Mouse (Mus musculus): ENCODE data around the gene Plcb4.

The Plcb4 gene

DNA sequence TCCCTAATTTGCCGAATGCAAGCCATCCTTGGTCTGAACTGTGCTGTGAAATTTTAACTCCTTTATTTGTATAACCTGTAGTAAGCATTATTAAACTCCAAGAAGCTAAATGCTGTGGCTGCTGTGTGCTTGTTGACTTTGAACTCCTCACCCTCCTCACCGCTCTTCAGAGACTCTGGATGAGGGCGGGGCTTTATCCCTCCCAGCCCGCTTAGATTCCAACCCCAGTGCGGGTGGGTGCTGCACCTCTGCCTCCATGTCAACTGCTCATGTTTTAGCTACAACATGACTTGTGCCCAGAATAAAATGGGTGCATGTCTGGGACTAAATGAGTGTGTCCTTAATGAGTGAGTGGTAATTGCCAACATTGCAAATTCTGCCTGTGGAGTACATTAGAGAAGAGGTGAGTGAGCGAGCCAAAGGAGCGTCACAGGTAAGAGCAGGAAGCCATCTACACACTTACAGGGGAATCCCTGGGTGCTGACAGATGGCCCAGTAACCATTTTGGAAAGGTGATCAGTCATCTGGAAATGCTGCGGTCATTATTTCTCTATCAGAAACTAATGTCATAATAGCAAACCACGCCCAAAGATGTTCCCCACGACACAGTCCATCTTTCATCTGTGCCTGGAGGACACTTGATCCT is 13.8 kb downstream of the Plcb4 start:
- intact Hi-C loops (cut with DNase I), result no loop called here

GRCm38 (mm10) chr2:135673649-135674048 is 14.8 kb downstream of the Plcb4 start:
- intact Hi-C loops (cut with DNase I), result no loop called here

DNA sequence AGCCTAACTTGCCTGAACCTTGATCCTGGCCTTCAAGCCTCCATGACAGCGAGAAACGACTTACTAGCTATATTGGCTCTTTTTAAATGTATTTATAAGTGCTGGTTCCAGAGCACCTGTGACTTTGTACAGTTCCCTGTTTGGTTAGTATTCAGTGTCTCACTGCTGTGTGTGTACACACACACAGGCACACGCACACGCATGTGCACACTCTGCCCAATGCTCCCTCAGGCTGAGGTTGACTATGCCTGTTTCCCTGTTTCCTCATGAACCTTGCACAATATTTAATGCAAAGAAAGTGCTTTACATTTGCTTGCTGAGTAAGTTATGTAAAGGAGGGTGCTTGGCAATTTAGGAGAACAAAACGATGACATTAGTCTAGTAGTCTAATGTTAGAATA is 16.5 kb downstream of the Plcb4 start:
- intact Hi-C loops (cut with DNase I), result no loop called here

- intact Hi-C loops (cut with DNase I), result no loop called here
These were observed 18.2 kb downstream of the Plcb4 start for GRCm38 (mm10) chr2:135676978-135677501.

GRCm38 (mm10) chr2:135677601-135678000 is 18.8 kb downstream of the Plcb4 start:
- intact Hi-C loops (cut with DNase I), result no loop called here

DNA sequence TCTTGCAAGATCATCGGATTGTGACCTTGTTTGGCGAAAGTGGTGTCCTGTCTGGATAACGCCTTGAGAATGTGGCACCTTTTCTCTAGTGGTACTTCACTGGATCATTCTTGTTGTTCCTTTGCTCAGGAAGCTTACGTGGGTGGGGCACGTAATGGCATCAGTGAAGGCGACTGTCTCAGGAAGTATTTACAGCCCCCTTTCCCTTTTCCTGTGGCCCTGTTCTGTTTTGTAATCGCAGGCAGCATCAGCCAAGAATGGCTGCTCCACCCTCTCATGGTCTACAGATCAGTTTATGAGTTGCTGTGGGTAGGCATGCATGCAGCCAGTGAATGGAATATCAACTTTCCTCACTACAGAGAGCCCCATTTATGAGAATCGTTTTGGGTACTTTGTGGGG is 21.2 kb downstream of the Plcb4 start:
- intact Hi-C loops (cut with DNase I), result no loop called here

DNA sequence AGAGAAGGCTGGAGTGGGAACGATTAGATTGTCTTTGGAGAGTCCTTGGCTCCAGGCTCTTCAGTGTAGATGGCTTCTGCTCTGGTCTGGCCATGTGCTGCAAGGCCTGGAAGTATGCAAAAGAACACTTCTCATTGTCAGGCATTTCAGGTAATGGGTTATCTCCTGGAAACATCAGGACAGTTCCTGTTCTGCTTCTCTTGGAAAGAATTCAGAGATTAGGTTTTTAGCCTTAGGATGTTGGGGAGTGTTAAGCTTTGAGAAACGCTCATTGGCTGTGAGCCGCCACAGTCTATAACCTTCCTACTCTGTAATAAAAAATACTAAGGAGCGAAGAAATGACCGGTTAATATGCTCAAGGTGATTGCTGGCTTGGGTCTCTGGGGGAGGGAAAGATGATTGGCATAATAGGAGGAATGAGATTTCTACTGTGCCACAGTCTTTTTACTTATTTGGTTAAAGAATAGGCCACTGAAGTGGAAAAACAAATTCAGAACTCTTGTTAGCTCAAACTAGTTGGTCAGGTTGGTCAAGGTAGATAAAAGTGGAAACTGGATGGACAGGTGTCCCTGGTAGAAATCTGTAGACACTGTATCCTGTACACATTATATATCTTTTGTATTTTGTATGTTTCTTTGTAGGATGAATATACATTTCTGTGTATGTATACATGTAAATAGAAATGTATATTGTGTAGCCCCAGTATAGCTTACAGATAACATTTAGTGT is 21.8 kb downstream of the Plcb4 start:
- intact Hi-C loops (cut with DNase I), result no loop called here

GRCm38 (mm10) chr2:135683684-135684440 is 25.1 kb downstream of the Plcb4 start:
- intact Hi-C loops (cut with DNase I), result no loop called here

DNA sequence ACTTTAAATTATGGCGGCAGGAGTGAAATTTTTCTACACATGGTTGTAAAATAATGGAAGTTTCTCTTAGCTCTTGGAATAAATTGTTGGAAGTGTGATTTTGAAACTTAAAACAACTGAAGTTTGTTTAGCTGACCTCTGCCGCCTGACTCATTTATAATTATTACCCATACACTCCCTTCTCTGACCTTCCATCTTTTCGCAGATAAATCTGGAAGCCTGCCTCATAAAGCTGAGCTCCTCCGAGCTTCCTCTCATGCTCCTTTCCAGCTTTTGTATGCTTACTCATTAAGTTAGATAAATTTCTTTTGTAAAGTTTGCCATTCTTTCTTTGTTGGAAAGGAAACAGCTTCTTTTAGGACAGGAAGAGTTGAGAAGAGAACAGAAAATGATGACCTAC is 27.9 kb downstream of the Plcb4 start:
- intact Hi-C loops (cut with DNase I), result no loop called here

GRCm38 (mm10) chr2:135687585-135687984 is 28.8 kb downstream of the Plcb4 start:
- intact Hi-C loops (cut with DNase I), result no loop called here

- intact Hi-C loops (cut with DNase I), result no loop called here
These were observed 34.0 kb downstream of the Plcb4 start for GRCm38 (mm10) chr2:135692568-135693488.

- intact Hi-C loops (cut with DNase I), result no loop called here
These were observed 42.0 kb downstream of the Plcb4 start for GRCm38 (mm10) chr2:135700686-135701413.

GRCm38 (mm10) chr2:135704673-135705072 is 45.9 kb downstream of the Plcb4 start:
- intact Hi-C loops (cut with DNase I), result loop anchor here (5.0 kb wide), 1 partner anchor 147 kb away; no protein-coding TSS in a partner anchor

DNA sequence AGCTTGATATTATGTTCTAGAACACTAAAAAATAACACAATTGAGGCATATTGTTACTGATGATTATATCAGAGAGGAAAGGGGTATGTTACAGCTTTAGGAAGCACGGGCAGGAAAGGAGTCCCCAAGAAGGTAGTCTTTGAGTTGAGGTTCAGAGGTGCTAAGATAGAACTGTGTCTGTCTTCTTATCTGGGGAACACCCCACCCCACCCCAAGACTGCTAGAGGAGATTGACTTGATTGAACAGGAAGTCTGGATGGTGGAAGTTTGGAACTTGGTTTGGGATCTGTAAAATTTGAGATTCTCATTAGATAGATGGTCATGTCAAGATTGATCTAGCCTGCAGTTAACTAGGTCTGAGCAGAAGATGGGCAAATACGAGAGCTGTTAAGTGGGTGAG is 48.5 kb downstream of the Plcb4 start:
- intact Hi-C loops (cut with DNase I), result loop anchor here (5.0 kb wide), 1 partner anchor 150 kb away; no protein-coding TSS in a partner anchor

GRCm38 (mm10) chr2:135708386-135708785 is 49.6 kb downstream of the Plcb4 start:
- intact Hi-C loops (cut with DNase I), result loop anchor here (5.0 kb wide), 1 partner anchor 151 kb away; no protein-coding TSS in a partner anchor

DNA sequence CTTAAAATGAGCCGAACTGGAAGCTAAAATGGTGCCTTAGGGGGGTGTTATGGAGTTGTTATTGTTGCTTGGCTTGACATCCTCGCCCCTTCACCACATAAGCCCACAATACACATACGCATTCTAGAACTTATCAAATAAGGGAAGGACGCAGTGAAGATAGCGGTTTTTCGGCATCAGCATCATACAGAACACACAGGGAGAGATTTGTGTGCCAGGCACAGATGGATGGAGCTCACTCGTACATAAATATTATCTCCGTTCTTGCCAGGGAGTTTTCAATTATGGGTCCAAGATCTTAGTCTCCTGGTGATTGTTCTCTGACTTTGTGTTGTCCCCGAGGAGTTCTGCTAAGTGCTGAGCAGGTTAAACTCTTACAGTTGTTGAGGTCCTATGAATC is 50.0 kb downstream of the Plcb4 start:
- intact Hi-C loops (cut with DNase I), result loop anchor here (5.0 kb wide), 1 partner anchor 151 kb away; no protein-coding TSS in a partner anchor

DNA sequence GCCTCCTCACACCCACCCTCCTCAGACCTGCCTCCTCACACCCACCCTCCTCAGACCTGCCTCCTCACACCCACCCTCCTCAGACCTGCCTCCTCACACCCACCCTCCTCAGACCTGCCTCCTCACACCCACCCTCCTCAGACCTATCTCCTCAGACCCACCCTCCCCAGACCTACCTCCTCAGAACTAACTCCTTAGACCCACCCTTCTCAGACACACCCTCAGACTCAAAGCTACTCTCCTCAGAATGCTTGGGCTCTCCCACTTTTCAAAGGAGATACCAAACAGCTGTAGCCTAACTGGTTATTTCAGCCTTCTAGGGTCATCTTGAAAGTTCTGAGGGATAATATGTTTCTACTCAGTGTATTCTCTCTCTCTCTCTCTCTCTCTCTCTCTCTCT is 50.9 kb downstream of the Plcb4 start:
- intact Hi-C loops (cut with DNase I), result loop anchor here (5.0 kb wide), 1 partner anchor 152 kb away; no protein-coding TSS in a partner anchor

DNA sequence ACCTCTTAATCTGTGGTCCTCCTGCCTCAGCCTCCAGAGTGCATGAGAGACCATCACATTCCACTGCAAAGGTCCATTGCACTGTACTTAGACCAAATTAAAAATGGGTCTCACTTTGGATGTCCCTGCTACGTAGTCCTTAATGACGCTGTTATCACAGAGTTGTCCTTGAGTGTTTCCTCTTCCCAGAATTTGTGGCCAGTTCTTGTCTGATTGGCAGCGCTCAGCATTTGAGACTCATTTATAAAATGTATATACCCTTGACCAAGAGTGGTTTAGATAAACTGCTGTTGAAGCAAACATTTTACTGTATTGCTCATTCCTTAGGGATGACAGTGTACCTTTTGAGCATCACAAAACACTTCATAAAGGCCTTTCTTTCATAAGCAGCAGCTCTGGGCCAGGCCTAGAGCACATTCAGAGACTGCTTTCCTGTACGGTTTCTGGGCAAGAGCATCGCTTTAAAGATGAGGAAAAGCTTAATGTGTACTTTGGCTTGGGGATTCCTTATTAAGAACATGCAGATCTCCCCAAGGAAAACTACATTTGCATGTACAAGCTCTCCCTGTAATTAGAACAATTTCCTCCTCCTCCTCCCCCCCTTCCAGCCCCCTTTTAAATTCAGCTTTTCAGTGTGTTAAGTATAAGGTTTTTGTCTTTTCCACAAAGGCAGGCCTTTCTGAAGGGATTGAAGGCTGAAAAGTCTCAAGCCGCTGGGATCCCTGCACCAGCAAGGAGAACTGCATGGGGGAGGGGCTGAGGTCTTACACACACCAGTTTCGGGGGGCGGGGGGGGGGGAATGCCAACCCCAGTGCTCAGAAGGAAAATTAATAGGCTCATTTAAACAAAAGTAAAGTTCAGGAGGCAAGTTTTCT is 52.5 kb downstream of the Plcb4 start:
- intact Hi-C loops (cut with DNase I), result no loop called here

- intact Hi-C loops (cut with DNase I), result no loop called here
These were observed 53.1 kb downstream of the Plcb4 start for GRCm38 (mm10) chr2:135711925-135712288.

All from adrenal gland (tissue).